Mouse (Mus musculus): ENCODE results near the gene Chrnb2. TPM values are rescaled to one million over a fixed set of nuclear protein-coding genes. Genes with fewer than 3 reads are reported as not detected.

The Chrnb2 gene
- total and polyA plus RNA-seq, 3 experiments: 1.6 to 4.0 TPM; not detected in 1

DNA sequence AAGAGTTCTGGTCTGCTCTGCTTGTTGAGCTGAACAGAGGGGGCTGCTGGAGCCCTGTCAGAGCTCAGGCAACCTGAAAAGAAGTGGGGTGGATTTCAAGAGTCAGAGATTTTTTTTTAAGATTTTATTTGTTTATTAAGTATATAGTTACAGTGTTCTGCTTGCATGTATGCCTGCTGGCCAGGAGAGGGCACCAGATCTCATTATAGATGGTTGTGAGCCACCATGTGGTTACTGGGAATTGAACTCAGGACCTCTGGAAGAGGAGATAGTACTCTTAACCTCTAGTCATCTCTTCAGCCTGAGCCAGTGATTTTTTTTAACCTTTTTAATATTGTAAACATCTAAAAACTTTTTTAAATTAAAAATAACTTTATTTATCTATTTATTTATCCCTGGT, 46.4 kb upstream of the Chrnb2 start (continued):
- TF ChIP-seq TBP (IDR thresholded peaks at IDR 0.05; ENCODE audit: low read depth, low read length): no peak

DNA sequence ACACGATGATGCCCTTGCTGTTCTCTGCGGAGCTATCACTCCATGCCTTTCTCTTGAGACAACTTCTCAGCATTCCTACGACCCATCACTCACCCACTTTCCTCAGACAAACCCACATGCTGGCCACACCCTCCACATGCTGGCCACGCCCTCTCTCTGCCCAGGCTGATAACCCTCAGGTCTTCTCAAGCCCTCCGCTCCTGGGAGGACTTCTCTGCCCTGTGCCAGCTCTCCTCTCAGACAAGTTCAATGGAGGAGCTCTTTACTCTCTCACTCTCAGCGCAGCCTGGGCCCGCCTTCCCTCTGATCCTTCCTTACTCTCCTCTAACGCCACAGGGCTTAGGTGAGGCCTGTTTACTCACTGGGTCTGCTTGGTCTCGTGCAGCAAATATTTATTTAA, 44.2 kb upstream of the Chrnb2 start:
- DNase-seq (ENCODE audit: low read depth, low spot score): peak; percentile 67
- Histone ChIP-seq H3K9me3 (replicated peaks; ENCODE audit: insufficient read depth, low read length) (no peaks in the 10 kb centered on the region), H3K27ac (ENCODE audit: control insufficient read depth, low read depth, low read length) (no peak overlapping the region), H3K79me2 (ENCODE audit: control insufficient read depth, insufficient read depth, low read length, poor library complexity) (no peaks in the 10 kb centered on the region), H3K4me1 (ENCODE audit: control insufficient read depth in 1 of 2, insufficient read depth in 2 of 2, low read length in 2 of 2) (peaks cover 2 to 14% of the 10 kb centered on the region in 2 experiments; a peak in 3 of 4 replicates), H3K9ac (ENCODE audit: control insufficient read depth, low read depth, low read length, poor library complexity, severe bottlenecking) (peak overlapping the region; percentile 23; the same call in 1 of the 2 replicates), H3K36me3 (ENCODE audit: control insufficient read depth in 1 of 2, insufficient read depth in 2 of 2, low read length in 2 of 2) (peaks cover 0 to 8% of the 10 kb centered on the region in 2 experiments; a peak in 2 of 4 replicates), H3K27me3 (ENCODE audit: control insufficient read depth in 1 of 2, insufficient read depth in 2 of 2, low read length in 2 of 2) (no peaks in the 10 kb centered on the region), H3K4me3 (ENCODE audit: control insufficient read depth in 1 of 2, insufficient read depth in 1 of 2, low read depth in 2 of 2, low read length in 2 of 2) (no peak overlapping the region)
- no peak for TF ChIP-seq RAD21 (IDR thresholded peaks at IDR 0.05; ENCODE audit: low read depth, low read length)

DNA sequence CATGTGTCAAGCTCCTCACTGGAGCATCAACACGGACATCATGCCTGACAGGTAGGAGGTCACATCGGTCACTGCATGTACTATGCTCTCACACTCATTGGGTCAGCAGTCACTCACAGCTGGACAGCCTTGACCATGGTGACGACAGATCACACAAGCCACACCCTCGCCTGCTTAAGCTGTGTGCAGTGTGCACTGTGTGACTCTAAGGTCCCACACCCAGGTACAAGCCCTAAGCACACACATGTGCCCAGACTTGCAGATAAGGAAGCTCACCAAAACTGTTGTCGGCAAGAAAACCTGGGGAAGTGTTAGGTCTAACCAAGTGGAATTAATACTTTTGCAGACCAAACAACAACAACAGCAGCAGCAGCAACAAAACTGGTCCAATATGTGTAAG, 43.4 kb upstream of the Chrnb2 start:
- Histone ChIP-seq H3K27ac (ENCODE audit: control insufficient read depth, low read depth, low read length) (no peak overlapping the region), H3K79me2 (ENCODE audit: control insufficient read depth, insufficient read depth, low read length, poor library complexity) (no peaks in the 10 kb centered on the region), H3K27me3 (ENCODE audit: control insufficient read depth in 1 of 2, insufficient read depth in 2 of 2, low read length in 2 of 2) (no peaks in the 10 kb centered on the region), H3K9me3 (replicated peaks; ENCODE audit: insufficient read depth, low read length) (no peaks in the 10 kb centered on the region), H3K4me3 (ENCODE audit: control insufficient read depth in 1 of 2, insufficient read depth in 1 of 2, low read depth in 2 of 2, low read length in 2 of 2) (no peak overlapping the region), H3K36me3 (ENCODE audit: control insufficient read depth in 1 of 2, insufficient read depth in 2 of 2, low read length in 2 of 2) (peaks cover 0 to 8% of the 10 kb centered on the region in 2 experiments; a peak in 2 of 4 replicates), H3K9ac (ENCODE audit: control insufficient read depth, low read depth, low read length, poor library complexity, severe bottlenecking) (no peak overlapping the region), H3K4me1 (ENCODE audit: control insufficient read depth in 1 of 2, insufficient read depth in 2 of 2, low read length in 2 of 2) (peaks cover 2 to 14% of the 10 kb centered on the region in 2 experiments; a peak in 3 of 4 replicates)
- TF ChIP-seq GATA1 (IDR thresholded peaks at IDR 0.05; ENCODE audit: low read depth, low read length) (0 out of 2 replicates have a peak, but pooled peaks have one; percentile 30), MAX (IDR thresholded peaks at IDR 0.05; ENCODE audit: low read length) (0 out of 2 replicates have a peak, but pooled peaks have one; percentile 5), USF1 (IDR thresholded peaks at IDR 0.05; ENCODE audit: low read depth, low read length) (no peak)
- DNase-seq (ENCODE audit: low read depth, low spot score): peak; percentile 54

DNA sequence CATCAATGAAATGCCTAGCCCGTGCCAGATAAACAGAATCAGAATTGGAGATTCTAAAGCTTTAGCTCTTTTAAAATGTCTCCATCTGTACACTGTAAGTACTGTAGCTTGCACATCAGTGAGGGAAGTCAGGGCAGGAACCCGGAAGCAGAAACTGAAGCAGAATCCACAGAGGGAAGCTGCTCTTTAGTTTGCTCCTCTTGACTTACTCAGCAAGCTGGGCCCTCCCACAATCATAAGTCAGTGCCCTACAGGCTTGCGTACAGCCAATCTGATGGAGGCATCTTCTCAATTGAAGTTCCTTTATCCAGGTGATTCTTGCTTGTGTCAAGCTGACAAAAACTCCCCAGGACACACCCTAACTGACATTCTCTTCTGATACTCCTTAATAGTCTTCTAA, 42.7 kb upstream of the Chrnb2 start:
- Histone ChIP-seq H3K79me2 (ENCODE audit: control insufficient read depth, insufficient read depth, low read length, poor library complexity) (no peaks in the 10 kb centered on the region), H3K27me3 (ENCODE audit: control insufficient read depth in 1 of 2, insufficient read depth in 2 of 2, low read length in 2 of 2) (no peaks in the 10 kb centered on the region), H3K27ac (ENCODE audit: control insufficient read depth, low read depth, low read length) (no peak overlapping the region), H3K4me1 (ENCODE audit: control insufficient read depth in 1 of 2, insufficient read depth in 2 of 2, low read length in 2 of 2) (peaks cover 2 to 14% of the 10 kb centered on the region in 2 experiments; a peak in 3 of 4 replicates), H3K9ac (ENCODE audit: control insufficient read depth, low read depth, low read length, poor library complexity, severe bottlenecking) (no peak overlapping the region), H3K9me3 (replicated peaks; ENCODE audit: insufficient read depth, low read length) (no peaks in the 10 kb centered on the region), H3K36me3 (ENCODE audit: control insufficient read depth in 1 of 2, insufficient read depth in 2 of 2, low read length in 2 of 2) (peaks cover 0 to 8% of the 10 kb centered on the region in 2 experiments; a peak in 2 of 4 replicates), H3K4me3 (ENCODE audit: control insufficient read depth in 1 of 2, insufficient read depth in 1 of 2, low read depth in 2 of 2, low read length in 2 of 2) (no peak overlapping the region)
- TF ChIP-seq ELF1 (IDR thresholded peaks at IDR 0.05; ENCODE audit: low read depth, low read length) (no peak), NRF1 (IDR thresholded peaks at IDR 0.05; ENCODE audit: insufficient read depth, low read depth, low read length, poor library complexity, severe bottlenecking) (no peak), E2F4 (IDR thresholded peaks at IDR 0.05; ENCODE audit: borderline replicate concordance, low read depth, low read length) (no peak), ZKSCAN1 (IDR thresholded peaks at IDR 0.05; ENCODE audit: low read depth, low read length) (no peak), CHD2 (IDR thresholded peaks at IDR 0.05; ENCODE audit: low read length) (no peak), TAL1 (IDR thresholded peaks at IDR 0.05; ENCODE audit: low read length) (no peak), ZMIZ1 (IDR thresholded peaks at IDR 0.05; ENCODE audit: low read depth, low read length) (no peak), POLR2AphosphoS2 (IDR thresholded peaks at IDR 0.05; ENCODE audit: low read length) (no peak), TBP (IDR thresholded peaks at IDR 0.05; ENCODE audit: low read depth, low read length) (no peak), ZC3H11A (IDR thresholded peaks at IDR 0.05; ENCODE audit: low read depth, low read length) (no peak), MYC (IDR thresholded peaks at IDR 0.05; ENCODE audit: low read depth, low read length) (no peak), RAD21 (IDR thresholded peaks at IDR 0.05; ENCODE audit: low read depth, low read length) (no peak), JUND (IDR thresholded peaks at IDR 0.05; ENCODE audit: low read depth, low read length) (no peak), MEF2A (IDR thresholded peaks at IDR 0.05; ENCODE audit: extremely low read depth, insufficient replicate concordance, low read depth, low read length, poor library complexity, severe bottlenecking) (no peak)
- peak; percentile 39 for DNase-seq (ENCODE audit: low read depth, low spot score)
